Mouse (Mus musculus) ES-E14 (cell line): ENCODE results near the gene Esp8. TPM values are rescaled to one million over a fixed set of nuclear protein-coding genes. Genes with fewer than 3 reads are reported as not detected.
"Not testable (repeated sequence)": the region's sequence is repeated elsewhere in the genome, so short reads cannot be mapped to it uniquely, and the experiment has no call there.

Experiments used
- DNase-seq: peaks from one replicate; pipeline ENCODE4 v3.0.0-alpha.2; 2013; ENCODE audit warnings: low read depth, low spot score
- H3K27ac ChIP-seq: 2 replicates; pipeline ENCODE4 v1.5.1; 2012; ENCODE audit warnings: low read depth, mild to moderate bottlenecking, low read length, moderate library complexity, mixed read lengths; ENCODE audit not compliant: poor library complexity, insufficient read depth, severe bottlenecking
- H3K36me3 ChIP-seq: 2 replicates; pipeline ENCODE4 v1.6.1; 2012; ENCODE audit warnings: mild to moderate bottlenecking, low read length, moderate library complexity, mixed read lengths; ENCODE audit not compliant: control insufficient read depth, poor library complexity, insufficient read depth, severe bottlenecking
- H3K4me1 ChIP-seq, 2 experiments: fragments of 150-350 bp in 1 of 2; sonication (generic) in 1 of 2; 2 replicates each; pipeline ENCODE4 v1.6.1; 2012; ENCODE audit warnings: low read length in 2 of 2, mild to moderate bottlenecking in 1 of 2, mixed read lengths in 1 of 2; ENCODE audit not compliant: control insufficient read depth in 2 of 2, insufficient read depth in 2 of 2, poor library complexity in 1 of 2
- H3K4me3 ChIP-seq, 2 experiments: fragments of 150-350 bp in 1 of 2; sonication (generic) in 1 of 2; 2 replicates each; pipeline ENCODE4 v1.5.1; 2012; ENCODE audit warnings: low read length in 2 of 2, low read depth in 1 of 2, mild to moderate bottlenecking in 1 of 2, mixed read lengths in 1 of 2; ENCODE audit not compliant: insufficient read depth in 1 of 2, poor library complexity in 1 of 2, severe bottlenecking in 1 of 2
- H3K9ac ChIP-seq: 2 replicates; pipeline ENCODE4 v1.6.1; 2012; ENCODE audit warnings: low read depth, mild to moderate bottlenecking, low read length, mixed read lengths; ENCODE audit not compliant: poor library complexity, insufficient read depth, severe bottlenecking
- H3K9me3 ChIP-seq: fragments of 150-350 bp; sonication (generic); 2 replicates; pipeline ENCODE4 v1.6.1; 2012; ENCODE audit warnings: low read depth, mild to moderate bottlenecking, low read length; ENCODE audit not compliant: control insufficient read depth, insufficient read depth
- CHD2 ChIP-seq: IDR thresholded peaks from 2 replicates; pipeline ENCODE4 v1.6.1; 2014; ENCODE audit warnings: mild to moderate bottlenecking, low read depth, low read length, inconsistent platforms
- HCFC1 ChIP-seq: IDR thresholded peaks from 2 replicates; pipeline ENCODE4 v1.6.1; 2012; ENCODE audit warnings: low read length, inconsistent platforms, borderline replicate concordance; ENCODE audit not compliant: insufficient read depth
- MAFK ChIP-seq: IDR thresholded peaks from 2 replicates; pipeline ENCODE4 v1.6.1; 2014; ENCODE audit warnings: mild to moderate bottlenecking, low read depth, low read length, inconsistent platforms; ENCODE audit not compliant: insufficient read depth
- ZC3H11A ChIP-seq: IDR thresholded peaks from 2 replicates; pipeline ENCODE4 v1.6.1; 2012; ENCODE audit warnings: low read depth, mild to moderate bottlenecking, inconsistent platforms, low read length, borderline replicate concordance
- ZNF384 ChIP-seq: IDR thresholded peaks from 2 replicates; pipeline ENCODE4 v1.6.1; 2012; ENCODE audit warnings: low read depth, low read length, inconsistent platforms
- in situ Hi-C, 2 experiments: fragments of 600-800 bp; cut with MboI; formaldehyde crosslinking; loops; one replicate each; pipeline ENCODE4 v1.15.1; 2025; ENCODE audit warnings: low sequenced_read_pairs in 2 of 2, inconsistent platforms in 1 of 2; ENCODE audit not compliant: unreplicated experiment in 2 of 2
- total RNA-seq: library from RNA; depleted of rRNA; stranded (reverse); fragments of 300-350 nt; gene quantifications from 2 replicates; pipeline ENCODE4 v1.2.3, GENCODE M21; 2012; rRNA removed

Gene Esp8
- total RNA-seq, result not detected in 2 replicates

GRCm38 (mm10) chr17:40519818-40520217 is at the start of gene Esp8:
Gene Esp8 (plus strand): TSS chr17:40520022.
- H3K4me3 ChIP-seq, result no peak within 1 kb of the TSS
- H3K9ac ChIP-seq, result no peak within 1 kb of the TSS
- H3K4me1 ChIP-seq, result 0 out of 4 replicates have a peak, but pooled peaks cover 0 to 2% of the 10 kb centered on the region in 2 experiments
- H3K9me3 ChIP-seq, result no peaks in the 10 kb centered on the region
- in situ Hi-C loops, result no loop called here
- TF ChIP-seq HCFC1 (no peak), ZNF384 (peak; percentile 27; the same call in 1 of the 2 replicates)
- H3K36me3 ChIP-seq, result no peaks in the 10 kb centered on the region
- DNase-seq, result peak; percentile 31
- no peak within 1 kb of the TSS for H3K27ac ChIP-seq

- H3K9ac ChIP-seq, in situ Hi-C loops, H3K9me3 ChIP-seq, DNase-seq, H3K4me3 ChIP-seq, H3K4me1 ChIP-seq, H3K36me3 ChIP-seq: not testable (repeated sequence)
- peak overlapping the region; percentile 62; the same call in 1 of the 2 replicates for H3K27ac ChIP-seq
Measured at GRCm38 (mm10) chr17:40483566-40483965, 36.3 kb upstream of the Esp8 start.

GRCm38 (mm10) chr17:40495468-40496185 is 24.2 kb upstream of the Esp8 start:
- H3K4me3 ChIP-seq, DNase-seq, H3K36me3 ChIP-seq, in situ Hi-C loops, H3K4me1 ChIP-seq, H3K9ac ChIP-seq, H3K9me3 ChIP-seq: not testable (repeated sequence)
- peak overlapping the region; percentile 68; the same call in 1 of the 2 replicates for H3K27ac ChIP-seq

DNA sequence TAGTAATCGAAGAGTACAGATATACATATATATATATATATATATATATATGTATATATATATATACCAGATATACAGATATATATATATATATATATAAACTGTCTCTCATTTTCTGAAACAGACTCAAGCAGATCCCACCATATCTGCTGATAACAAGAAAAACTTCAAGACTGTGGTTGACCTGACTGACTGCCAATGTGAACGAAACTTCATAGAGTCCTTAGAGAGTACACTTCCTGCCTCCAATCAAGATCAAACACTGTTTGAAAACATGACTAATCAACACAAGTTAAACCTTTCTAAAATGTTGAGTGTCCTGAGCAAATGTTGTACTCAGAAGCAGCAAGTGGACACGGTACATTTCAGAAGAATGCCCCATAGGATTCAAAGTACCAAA is 10.0 kb downstream of the Esp8 start:
- Histone ChIP-seq H3K27ac (no peak overlapping the region), H3K36me3 (no peaks in the 10 kb centered on the region), H3K9ac (no peak overlapping the region), H3K4me1 (0 out of 4 replicates have a peak, but pooled peaks cover 0 to 2% of the 10 kb centered on the region in 2 experiments), H3K4me3 (no peak overlapping the region), H3K9me3 (no peaks in the 10 kb centered on the region)
- TF ChIP-seq ZC3H11A (no peak), HCFC1 (no peak), MAFK (no peak), CHD2 (no peak), ZNF384 (no peak)
- in situ Hi-C loops, result no loop called here
- DNase-seq, result no peak

DNA sequence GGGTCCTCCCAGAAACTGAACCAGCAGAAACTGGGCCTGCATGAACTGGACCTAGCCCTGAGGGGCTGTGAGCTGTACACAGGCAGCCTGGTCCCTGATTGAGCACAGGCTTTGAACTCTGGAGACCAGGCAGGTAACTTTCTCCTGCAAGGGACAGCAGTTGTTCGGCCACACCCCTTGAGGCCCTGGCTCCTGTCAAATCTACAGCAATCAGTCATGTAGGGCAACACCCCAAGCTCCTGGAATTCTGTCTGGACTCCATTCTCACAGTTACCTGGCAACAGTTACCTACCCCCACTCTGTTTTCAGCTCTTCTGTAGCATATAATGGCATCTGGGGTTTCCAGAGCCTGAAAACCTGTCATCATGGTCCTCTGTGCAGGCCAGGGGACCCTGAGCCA is 11.3 kb downstream of the Esp8 start:
- TF ChIP-seq ZNF384 (no peak), ZC3H11A (no peak), CHD2 (no peak), MAFK (no peak), HCFC1 (no peak)
- Histone ChIP-seq H3K9ac (no peak overlapping the region), H3K27ac (no peak overlapping the region), H3K4me1 (0 out of 4 replicates have a peak, but pooled peaks cover 0 to 2% of the 10 kb centered on the region in 2 experiments), H3K9me3 (no peaks in the 10 kb centered on the region), H3K4me3 (no peak overlapping the region), H3K36me3 (no peaks in the 10 kb centered on the region)
- DNase-seq, result no peak
- in situ Hi-C loops, result no loop called here

DNA sequence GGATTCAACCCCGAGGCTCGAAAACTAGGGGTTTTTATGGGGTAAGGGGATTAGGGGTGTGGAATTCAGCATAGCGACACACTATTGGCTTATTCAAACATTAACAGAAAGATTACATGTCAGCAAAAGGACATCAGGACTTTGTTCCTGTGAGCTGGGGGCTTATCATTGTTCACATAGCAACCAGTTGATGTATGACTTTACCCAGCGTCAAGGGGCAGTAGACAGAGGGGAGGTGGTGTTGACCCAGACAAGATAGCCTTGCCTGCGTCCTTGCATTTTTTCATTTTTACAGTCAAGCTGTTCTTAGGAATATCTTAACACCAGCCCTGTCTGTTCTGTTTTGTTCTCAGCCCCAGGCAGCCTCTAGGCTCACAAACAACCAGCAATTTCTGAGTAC is 27.2 kb downstream of the Esp8 start:
- DNase-seq, H3K4me3 ChIP-seq, H3K4me1 ChIP-seq, H3K27ac ChIP-seq, H3K9ac ChIP-seq, in situ Hi-C loops, H3K9me3 ChIP-seq, H3K36me3 ChIP-seq: not testable (repeated sequence)
